23 mouse cellular contexts compared by ENCODE assay signal in genomic region chr9:47608921-47609320, GRCm38 (mm10).
A peak's percentile ranks its signal among the peaks of the same experiment; 100 is the strongest.
DNase-seq lines count a peak whose midpoint lies in the region; ATAC-seq and TF ChIP-seq lines count a peak whose summit lies in the region.
"Had no signal": no experiment of that assay in that cellular context is flagged by ENCODE, and none has a peak within 500 bp of the region (broad histone marks: within the 10 kb centered on the region; RNA-seq: fewer than 3 reads in every experiment).

No protein-coding gene starts in this region.

- H3K27ac ChIP-seq in forebrain, embryonic 15.5 days (replicated peaks) = peak overlapping the region; percentile 31; the same call in 1 of the 2 replicates
- no peak overlapping the region for H3K27ac ChIP-seq in forebrain, embryonic 11.5 days (ENCODE audit: low read depth, low read length)
- H3K27ac ChIP-seq in layer of hippocampus, adult 2 months = peak overlapping the region; percentile 52
- H3K27ac ChIP-seq in midbrain, embryonic 14.5 days (replicated peaks; ENCODE audit: low read depth, low read length) = 0 out of 2 replicates have a peak overlapping the region, but pooled peaks have one; percentile 13
- H3K27ac ChIP-seq in midbrain, embryonic 16.5 days (ENCODE audit: low read length) = peak overlapping the region; percentile 18; the same call in 1 of the 2 replicates
- H3K27ac ChIP-seq: heart, embryonic 13.5 days; limb, embryonic 13.5 days; liver, embryonic 12.5 days; macrophage; neural tube, embryonic 15.5 days; stomach, embryonic 15.5 days had no signal

- WGBS in forebrain, embryonic 15.5 days = 20% methylated on average over 6 of the region's 6 CpGs
- 50% methylated on average over 6 of the region's 6 CpGs for WGBS in forebrain, embryonic 11.5 days
- 27% methylated on average over 6 of the region's 6 CpGs for WGBS in midbrain, embryonic 14.5 days
- 24% methylated on average over 6 of the region's 6 CpGs for WGBS in midbrain, embryonic 16.5 days

- no peak for DNase-seq in forebrain, embryonic 11.5 days (ENCODE audit: low spot score)
- DNase-seq in layer of hippocampus, adult 2 months (ENCODE audit: low spot score in 2 of 2) = no peak
- no peak for DNase-seq in layer of hippocampus, postnatal 25 days (ENCODE audit: extremely low spot score in 1 of 2, low spot score in 1 of 2)
- no peak for DNase-seq in midbrain, embryonic 14.5 days
- DNase-seq: adrenal gland, postnatal 25 days; B cell, adult 2 months; cerebellum, adult 2 months; cerebellum, postnatal 25 days; heart, postnatal 10 days; kidney, adult 9 months; kidney, postnatal 10 days; liver, postnatal 0 days; retina, postnatal 1 day; right cerebral cortex, postnatal 14 days had no signal

- no peak overlapping the region for H3K4me3 ChIP-seq in forebrain, embryonic 15.5 days
- H3K4me3 ChIP-seq in forebrain, embryonic 11.5 days (ENCODE audit: low read depth, low read length) = no peak overlapping the region
- H3K4me3 ChIP-seq in layer of hippocampus, adult 2 months = no peak overlapping the region
- H3K4me3 ChIP-seq in midbrain, embryonic 14.5 days (replicated peaks; ENCODE audit: low read depth, low read length) = no peak overlapping the region
- H3K4me3 ChIP-seq in midbrain, embryonic 16.5 days (ENCODE audit: low read depth, low read length) = no peak overlapping the region
- H3K4me3 ChIP-seq: heart, embryonic 13.5 days; limb, embryonic 13.5 days; liver, embryonic 12.5 days; neural tube, embryonic 15.5 days; stomach, embryonic 15.5 days had no signal

- TF ChIP-seq CTCF in layer of hippocampus, adult 2 months (conservative IDR thresholded peaks at IDR 0.05) = no peak

- H3K36me3 ChIP-seq in forebrain, embryonic 15.5 days = no peaks in the 10 kb centered on the region
- H3K36me3 ChIP-seq in forebrain, embryonic 11.5 days (ENCODE audit: control insufficient read depth, insufficient read depth, low read length) = no peaks in the 10 kb centered on the region
- no peaks in the 10 kb centered on the region for H3K36me3 ChIP-seq in midbrain, embryonic 14.5 days (ENCODE audit: control insufficient read depth, insufficient read depth, low read length)
- no peaks in the 10 kb centered on the region for H3K36me3 ChIP-seq in midbrain, embryonic 16.5 days (ENCODE audit: control insufficient read depth, insufficient read depth, low read length)
- H3K36me3 ChIP-seq: heart, embryonic 13.5 days; limb, embryonic 13.5 days; liver, embryonic 12.5 days; neural tube, embryonic 15.5 days; stomach, embryonic 15.5 days had no signal

- no peak overlapping the region for H3K4me2 ChIP-seq in forebrain, embryonic 15.5 days (replicated peaks)
- H3K4me2 ChIP-seq in forebrain, embryonic 11.5 days (ENCODE audit: low read depth, low read length, severe bottlenecking) = no peak overlapping the region
- no peak overlapping the region for H3K4me2 ChIP-seq in midbrain, embryonic 14.5 days (ENCODE audit: low read length)
- no peak overlapping the region for H3K4me2 ChIP-seq in midbrain, embryonic 16.5 days (ENCODE audit: low read length)
- H3K4me2 ChIP-seq: heart, embryonic 13.5 days; limb, embryonic 13.5 days; liver, embryonic 12.5 days; neural tube, embryonic 15.5 days; stomach, embryonic 15.5 days had no signal

- H3K9me3 ChIP-seq in forebrain, embryonic 15.5 days = no peaks in the 10 kb centered on the region
- H3K9me3 ChIP-seq in forebrain, embryonic 11.5 days (ENCODE audit: control insufficient read depth, low read length) = no peaks in the 10 kb centered on the region
- no peaks in the 10 kb centered on the region for H3K9me3 ChIP-seq in midbrain, embryonic 14.5 days (ENCODE audit: control insufficient read depth, low read length)
- H3K9me3 ChIP-seq in midbrain, embryonic 16.5 days (replicated peaks; ENCODE audit: control insufficient read depth, low read length, poor library complexity, severe bottlenecking) = no peaks in the 10 kb centered on the region
- H3K9me3 ChIP-seq: heart, embryonic 13.5 days; limb, embryonic 13.5 days; liver, embryonic 12.5 days; neural tube, embryonic 15.5 days; stomach, embryonic 15.5 days had no signal

- no peaks in the 10 kb centered on the region for H3K27me3 ChIP-seq in forebrain, embryonic 15.5 days
- no peaks in the 10 kb centered on the region for H3K27me3 ChIP-seq in forebrain, embryonic 11.5 days (ENCODE audit: control insufficient read depth, insufficient read depth, low read length)
- no peaks in the 10 kb centered on the region for H3K27me3 ChIP-seq in midbrain, embryonic 14.5 days (ENCODE audit: control insufficient read depth, insufficient read depth, low read length)
- H3K27me3 ChIP-seq in midbrain, embryonic 16.5 days (ENCODE audit: control insufficient read depth, insufficient read depth, low read depth, low read length) = no peaks in the 10 kb centered on the region
- H3K27me3 ChIP-seq: heart, embryonic 13.5 days; liver, embryonic 12.5 days; neural tube, embryonic 15.5 days; stomach, embryonic 15.5 days had no signal

- ATAC-seq in forebrain, embryonic 15.5 days (replicated peaks) = no peak; the same call in 1 of the 2 replicates
- no peak for ATAC-seq in forebrain, embryonic 11.5 days (replicated peaks; ENCODE audit: low FRiP score)
- no peak for ATAC-seq in midbrain, embryonic 14.5 days (ENCODE audit: low FRiP score, low TSS enrichment)
- ATAC-seq in midbrain, embryonic 16.5 days = no peak
- ATAC-seq: intestine, postnatal 0 days; liver, embryonic 12.5 days; liver, postnatal 0 days had no signal

- no peak overlapping the region for H3K9ac ChIP-seq in forebrain, embryonic 15.5 days (replicated peaks)
- H3K9ac ChIP-seq in forebrain, embryonic 11.5 days (ENCODE audit: low read length) = no peak overlapping the region
- H3K9ac ChIP-seq in midbrain, embryonic 14.5 days (replicated peaks; ENCODE audit: low read length) = no peak overlapping the region
- no peak overlapping the region for H3K9ac ChIP-seq in midbrain, embryonic 16.5 days (ENCODE audit: low read depth, low read length)
- H3K9ac ChIP-seq: heart, embryonic 13.5 days; limb, embryonic 13.5 days; liver, embryonic 12.5 days; liver, postnatal 0 days; neural tube, embryonic 15.5 days; stomach, embryonic 15.5 days had no signal

- peaks cover 60% of the 10 kb centered on the region for H3K4me1 ChIP-seq in forebrain, embryonic 15.5 days
- H3K4me1 ChIP-seq in forebrain, embryonic 11.5 days (replicated peaks; ENCODE audit: control insufficient read depth, insufficient read depth, low read length) = no peaks in the 10 kb centered on the region; the same call in 1 of the 2 replicates
- H3K4me1 ChIP-seq in midbrain, embryonic 14.5 days (ENCODE audit: control insufficient read depth, insufficient read depth, low read length) = peaks cover 27% of the 10 kb centered on the region
- H3K4me1 ChIP-seq in midbrain, embryonic 16.5 days (ENCODE audit: control insufficient read depth, insufficient read depth, low read length) = peaks cover 31% of the 10 kb centered on the region
- H3K4me1 ChIP-seq: stomach, embryonic 15.5 days had no signal
